Mouse (Mus musculus) liver, embryonic 16.5 days (tissue): ENCODE data around the gene Inpp4b. TPM values are rescaled to one million over a fixed set of nuclear protein-coding genes. Genes with fewer than 3 reads are reported as not detected.

ENCODE experiments used
- ATAC-seq: fragments of 200-750 bp; cut with Nextera tagmentation; 2 replicates; pipeline ENCODE4 v1.8.0; 2017; ENCODE audit warnings: low read depth, mild to moderate bottlenecking, moderate number of reproducible peaks, moderate library complexity
- H3K27ac ChIP-seq: fragments of 300-500 bp; sonication (generic); 2 replicates; pipeline ENCODE4 v1.5.1; 2014; ENCODE audit warnings: mild to moderate bottlenecking, low read length
- H3K27me3 ChIP-seq: fragments of 300-500 bp; sonication (generic); 2 replicates; pipeline ENCODE4 v1.6.1; 2014; ENCODE audit warnings: low read depth, low read length, mixed read lengths; ENCODE audit not compliant: control insufficient read depth, insufficient read depth
- H3K36me3 ChIP-seq: fragments of 300-500 bp; sonication (generic); 2 replicates; pipeline ENCODE4 v1.6.1; 2014; ENCODE audit warnings: mild to moderate bottlenecking; ENCODE audit not compliant: control insufficient read depth, insufficient read depth
- H3K4me1 ChIP-seq: fragments of 300-500 bp; sonication (generic); 2 replicates; pipeline ENCODE4 v1.6.1; 2014; ENCODE audit warnings: low read depth, low read length, mixed read lengths; ENCODE audit not compliant: control insufficient read depth
- H3K4me2 ChIP-seq: fragments of 300-500 bp; sonication (generic); 2 replicates; pipeline ENCODE4 v1.6.1; 2014; ENCODE audit warnings: low read depth, low read length, mixed read lengths
- H3K4me3 ChIP-seq: fragments of 300-500 bp; sonication (generic); 2 replicates; pipeline ENCODE4 v1.5.1; 2014; ENCODE audit warnings: low read depth, mild to moderate bottlenecking, low read length
- H3K9ac ChIP-seq: fragments of 300-500 bp; sonication (generic); 2 replicates; pipeline ENCODE4 v1.6.1; 2014; ENCODE audit warnings: low read depth, low read length
- H3K9me3 ChIP-seq: fragments of 300-500 bp; sonication (generic); replicated peaks from 2 replicates; pipeline ENCODE4 v1.6.1; 2016; ENCODE audit warnings: low read length; ENCODE audit not compliant: control insufficient read depth
- WGBS: fragments of 180-500 bp; shearing (Covaris S2); extraction: QIAGEN DNeasy Blood & Tissue Kit; methylation state at CpG from one replicate; pipeline ENCODE4 v1.1.7; 2014; ENCODE audit not compliant: insufficient replicate concordance; 5-methylcytosine and 5-hydroxymethylcytosine counted together
- polyA plus RNA-seq: library from polyadenylated mRNA; unstranded; fragments of >200 nt; fragmentation: Nextera tagmentation; extraction: Ambion mirVana; gene quantifications from 2 replicates; pipeline ENCODE4 v1.2.1, GENCODE M21; 2015

Gene Inpp4b
- polyA plus RNA-seq, 1 experiment from 2014 or later: 1.5 TPM

DNA sequence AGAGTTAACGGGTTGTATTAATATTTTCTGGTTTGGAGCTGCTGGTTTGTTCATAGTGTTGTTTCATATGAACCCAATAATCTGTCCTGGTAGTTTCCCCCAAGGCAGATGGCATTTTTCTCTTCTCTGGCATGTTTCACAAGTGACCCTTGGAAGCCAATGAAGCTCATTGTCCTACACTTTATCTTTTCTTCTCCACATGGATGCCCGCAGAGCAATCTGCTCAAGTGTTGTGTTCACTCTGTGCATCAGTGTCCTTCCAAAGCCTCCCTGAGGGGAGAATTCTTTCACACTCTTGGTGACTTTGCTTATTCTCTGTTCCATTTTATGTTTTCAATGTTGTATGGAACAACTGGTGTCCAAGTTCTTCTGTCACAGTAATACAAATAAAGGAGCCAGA is 179.7 kb downstream of the Inpp4b start:
- H3K36me3 ChIP-seq: no peaks in the 10 kb centered on the region
- H3K4me3 ChIP-seq: no peak overlapping the region
- no peak overlapping the region for H3K9ac ChIP-seq
- whole genome bisulfite sequencing: 76% methylated on average over 2 of the region's 2 CpGs
- no peak for ATAC-seq
- H3K4me1 ChIP-seq: no peaks in the 10 kb centered on the region
- H3K27ac ChIP-seq: no peak overlapping the region
- no peaks in the 10 kb centered on the region for H3K27me3 ChIP-seq
- no peaks in the 10 kb centered on the region for H3K9me3 ChIP-seq
- no peak overlapping the region for H3K4me2 ChIP-seq

GRCm38 (mm10) chr8:81524561-81524960 is 182.2 kb downstream of the Inpp4b start:
- 15% methylated on average over 2 of the region's 2 CpGs for WGBS
- H3K4me1 ChIP-seq: no peaks in the 10 kb centered on the region
- no peak overlapping the region for H3K9ac ChIP-seq
- H3K27ac ChIP-seq: no peak overlapping the region
- H3K4me3 ChIP-seq: no peak overlapping the region
- no peaks in the 10 kb centered on the region for H3K27me3 ChIP-seq
- H3K36me3 ChIP-seq: no peaks in the 10 kb centered on the region
- no peaks in the 10 kb centered on the region for H3K9me3 ChIP-seq
- ATAC-seq: no peak
- H3K4me2 ChIP-seq: no peak overlapping the region

GRCm38 (mm10) chr8:81527661-81528060 is 185.3 kb downstream of the Inpp4b start:
- H3K27ac ChIP-seq: no peak overlapping the region
- H3K9ac ChIP-seq: no peak overlapping the region
- ATAC-seq: no peak
- no peaks in the 10 kb centered on the region for H3K36me3 ChIP-seq
- no peaks in the 10 kb centered on the region for H3K4me1 ChIP-seq
- H3K27me3 ChIP-seq: no peaks in the 10 kb centered on the region
- 34% methylated on average over 4 of the region's 4 CpGs for WGBS
- H3K4me2 ChIP-seq: no peak overlapping the region
- no peaks in the 10 kb centered on the region for H3K9me3 ChIP-seq
- H3K4me3 ChIP-seq: no peak overlapping the region

DNA sequence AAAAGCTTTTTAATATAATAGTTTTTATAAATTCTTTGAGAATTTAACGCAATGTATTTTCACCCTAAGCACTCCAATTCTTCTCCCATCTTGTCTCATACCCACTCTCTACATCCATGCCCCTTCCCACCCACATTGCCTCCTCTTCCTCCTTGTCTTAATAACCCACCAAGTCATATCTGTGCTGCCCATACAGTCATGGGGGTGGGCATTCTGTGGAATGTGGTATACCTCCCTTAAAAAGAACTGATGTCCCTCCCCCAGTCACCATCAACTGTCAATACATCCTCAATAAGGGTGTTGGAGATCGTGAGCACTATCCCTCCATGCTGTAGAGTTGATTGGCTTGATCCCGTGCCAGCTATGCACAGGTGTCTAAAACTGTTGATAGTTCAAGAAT is 196.0 kb downstream of the Inpp4b start:
- H3K27me3 ChIP-seq: no peaks in the 10 kb centered on the region
- H3K27ac ChIP-seq: no peak overlapping the region
- 64% methylated on average over 3 of the region's 3 CpGs for WGBS
- H3K4me3 ChIP-seq: no peak overlapping the region
- H3K4me1 ChIP-seq: no peaks in the 10 kb centered on the region
- no peak overlapping the region for H3K4me2 ChIP-seq
- no peaks in the 10 kb centered on the region for H3K36me3 ChIP-seq
- H3K9me3 ChIP-seq: no peaks in the 10 kb centered on the region
- no peak overlapping the region for H3K9ac ChIP-seq
- ATAC-seq: no peak

GRCm38 (mm10) chr8:81558550-81558949 is 216.2 kb downstream of the Inpp4b start:
- 59% methylated on average over 4 of the region's 4 CpGs for WGBS
- ATAC-seq: no peak
- H3K9ac ChIP-seq: no peak overlapping the region

DNA sequence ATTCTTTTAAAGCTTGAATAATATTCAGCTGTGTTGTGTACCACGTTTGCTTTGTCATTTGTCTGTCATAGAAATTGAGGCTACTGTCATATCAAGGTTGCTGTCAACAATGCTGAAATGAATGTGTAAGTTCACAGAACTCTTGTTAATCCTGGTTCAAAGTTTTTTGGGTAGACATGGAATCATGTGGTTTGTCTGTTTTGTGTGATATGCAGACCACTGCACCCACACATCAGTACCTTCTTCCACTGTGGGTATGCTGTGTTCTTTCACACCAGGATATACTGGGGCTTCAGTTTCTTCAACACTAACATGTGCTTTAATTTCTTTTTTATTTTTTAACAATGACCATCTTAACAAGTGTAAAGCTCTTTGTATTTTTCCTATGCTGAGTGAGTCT is 220.0 kb downstream of the Inpp4b start:
- WGBS: 18% methylated on average over 1 of the region's 1 CpGs
- no peak overlapping the region for H3K27ac ChIP-seq
- no peak overlapping the region for H3K9ac ChIP-seq
- ATAC-seq: no peak
- H3K4me3 ChIP-seq: no peak overlapping the region
- no peaks in the 10 kb centered on the region for H3K27me3 ChIP-seq
- no peaks in the 10 kb centered on the region for H3K9me3 ChIP-seq
- H3K36me3 ChIP-seq: no peaks in the 10 kb centered on the region
- H3K4me1 ChIP-seq: no peaks in the 10 kb centered on the region
- no peak overlapping the region for H3K4me2 ChIP-seq

More at GRCm38 (mm10) chr8:81558550-81558949, 216.2 kb downstream of the Inpp4b start:
- Histone ChIP-seq H3K36me3 (no peaks in the 10 kb centered on the region), H3K4me2 (no peak overlapping the region), H3K4me1 (no peaks in the 10 kb centered on the region), H3K4me3 (no peak overlapping the region), H3K27me3 (no peaks in the 10 kb centered on the region), H3K9me3 (no peaks in the 10 kb centered on the region), H3K27ac (no peak overlapping the region)

- H3K4me1 ChIP-seq: no peaks in the 10 kb centered on the region
- H3K4me3 ChIP-seq: no peak overlapping the region
- H3K9ac ChIP-seq: no peak overlapping the region
- H3K9me3 ChIP-seq: no peaks in the 10 kb centered on the region
- no peak overlapping the region for H3K27ac ChIP-seq
- H3K4me2 ChIP-seq: no peak overlapping the region
- WGBS: 65% methylated on average over 4 of the region's 4 CpGs
- no peak for ATAC-seq
- H3K36me3 ChIP-seq: no peaks in the 10 kb centered on the region
- no peaks in the 10 kb centered on the region for H3K27me3 ChIP-seq
These were observed 223.1 kb downstream of the Inpp4b start for GRCm38 (mm10) chr8:81565484-81565883.

DNA sequence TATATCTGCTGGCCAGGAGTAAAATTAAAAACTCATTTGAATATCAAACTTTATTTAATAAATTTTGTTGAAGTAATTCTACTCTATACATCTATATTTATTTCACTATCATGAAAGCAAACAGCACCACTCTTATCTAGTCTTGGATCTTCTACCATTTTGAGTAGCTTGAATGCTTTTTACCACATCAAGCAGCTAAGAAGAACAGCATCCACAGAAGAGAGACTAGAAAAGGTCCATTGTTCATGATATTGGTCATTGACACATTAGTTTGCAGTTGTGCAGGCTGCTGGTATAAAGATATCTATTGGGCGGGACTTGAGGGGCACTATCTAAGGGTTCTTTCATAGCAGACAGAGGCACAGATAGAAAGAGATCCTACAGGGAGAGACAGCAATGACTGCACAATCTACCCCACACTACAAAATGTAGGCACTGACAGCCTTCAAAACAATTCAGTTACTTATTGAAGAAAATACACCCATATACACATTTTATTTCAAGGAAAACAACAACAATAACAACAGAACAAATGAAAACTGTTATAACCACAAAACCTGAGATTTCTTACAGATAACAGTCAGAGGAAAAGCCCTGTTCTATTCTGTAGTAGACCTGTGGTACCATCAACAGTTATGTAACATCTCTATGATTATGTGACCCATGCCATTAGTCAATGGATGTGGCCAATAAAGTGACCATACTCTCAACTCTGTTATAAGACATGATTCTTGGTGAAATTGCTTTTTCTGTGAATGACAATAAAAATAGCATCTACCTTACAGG is 230.2 kb downstream of the Inpp4b start:
- no peak for ATAC-seq
- WGBS: 59% methylated on average over 1 of the region's 1 CpGs

GRCm38 (mm10) chr8:81575268-81575917 is 233.0 kb downstream of the Inpp4b start:
- Histone ChIP-seq H3K27ac (no peak overlapping the region), H3K4me1 (no peaks in the 10 kb centered on the region), H3K9ac (no peak overlapping the region), H3K36me3 (no peaks in the 10 kb centered on the region), H3K4me3 (no peak overlapping the region), H3K4me2 (no peak overlapping the region), H3K9me3 (no peaks in the 10 kb centered on the region), H3K27me3 (no peaks in the 10 kb centered on the region)
- no peak for ATAC-seq
- WGBS: 62% methylated on average over 3 of the region's 3 CpGs

More for the DNA sequence above, 230.2 kb downstream of the Inpp4b start:
- Histone ChIP-seq H3K27me3 (no peaks in the 10 kb centered on the region), H3K4me2 (no peak overlapping the region), H3K36me3 (no peaks in the 10 kb centered on the region), H3K4me3 (no peak overlapping the region), H3K4me1 (no peaks in the 10 kb centered on the region), H3K9me3 (no peaks in the 10 kb centered on the region), H3K9ac (no peak overlapping the region), H3K27ac (no peak overlapping the region)
